Mouse (Mus musculus) lung, adult 2 months (tissue): ENCODE measurements around the gene Jmjd1c. TPM values are rescaled to one million over a fixed set of nuclear protein-coding genes. Genes with fewer than 3 reads are reported as not detected.

Experiments used
- DNase-seq: peaks from one replicate; pipeline ENCODE4 v3.0.0; 2022
- H3K4me1 ChIP-seq: fragments of 200-500 bp; 2 replicates; pipeline ENCODE4 v1.6.1; 2011; ENCODE audit warnings: low read length; ENCODE audit not compliant: control insufficient read depth, insufficient read depth
- H3K4me3 ChIP-seq: fragments of 200-500 bp; replicated peaks from 2 replicates; pipeline ENCODE3; 2011; ENCODE audit warnings: low read depth, mild to moderate bottlenecking, control low read depth, low read length; ENCODE audit errors: extremely low read depth
- CTCF ChIP-seq: fragments of 200-500 bp; IDR thresholded peaks from 2 replicates; pipeline ENCODE4 v1.5.1; 2011; ENCODE audit warnings: mild to moderate bottlenecking, low read length, control low read depth; ENCODE audit not compliant: insufficient read depth
- POLR2A ChIP-seq: fragments of 200-500 bp; IDR thresholded peaks from 2 replicates; pipeline ENCODE4 v1.6.1; 2011; ENCODE audit warnings: low read depth, mild to moderate bottlenecking, control low read depth, low read length, borderline replicate concordance; ENCODE audit errors: extremely low read depth
- WGBS: fragments of 180-500 bp; shearing (Covaris S2); methylation state at CpG from one replicate; pipeline ENCODE4 v1.1.7; 2018; 5-methylcytosine and 5-hydroxymethylcytosine counted together
- polyA plus RNA-seq: library from polyadenylated mRNA; depleted of rRNA; stranded (reverse); fragments of >200 nt; gene quantifications from 2 replicates; pipeline ENCODE4 v1.2.3, GENCODE M21; 2012; rRNA removed

Jmjd1c gene
- polyA plus RNA-seq, 1 experiment: 16.4 TPM

- TF ChIP-seq POLR2A (no peak), CTCF (no peak)
- Histone ChIP-seq H3K4me1 (no peaks in the 10 kb centered on the region), H3K4me3 (no peak overlapping the region)
- no peak for DNase-seq
- WGBS: 35% methylated on average over 2 of the region's 2 CpGs
Observed at GRCm38 (mm10) chr10:67302340-67302739, 206.4 kb downstream of the Jmjd1c start.

Other genes with a start within 250 kb of the Jmjd1c start
- gene Reep3, start 820 bp downstream of the Jmjd1c start, polyA plus RNA-seq: 16.7 and 26.5 TPM in 2 replicates
- gene Nrbf2, start 189.2 kb downstream of the Jmjd1c start, polyA plus RNA-seq: 8.3 TPM in 2 replicates